Mouse (Mus musculus): ENCODE data around the gene Wt1. TPM values are rescaled to one million over a fixed set of nuclear protein-coding genes. Genes with fewer than 3 reads are reported as not detected.
A peak's percentile ranks its signal among the peaks of the same experiment; 100 is the strongest.

Wt1 gene
- total RNA-seq, 2 experiments from 2014 or later, result 0.36 to 0.42 TPM

DNA sequence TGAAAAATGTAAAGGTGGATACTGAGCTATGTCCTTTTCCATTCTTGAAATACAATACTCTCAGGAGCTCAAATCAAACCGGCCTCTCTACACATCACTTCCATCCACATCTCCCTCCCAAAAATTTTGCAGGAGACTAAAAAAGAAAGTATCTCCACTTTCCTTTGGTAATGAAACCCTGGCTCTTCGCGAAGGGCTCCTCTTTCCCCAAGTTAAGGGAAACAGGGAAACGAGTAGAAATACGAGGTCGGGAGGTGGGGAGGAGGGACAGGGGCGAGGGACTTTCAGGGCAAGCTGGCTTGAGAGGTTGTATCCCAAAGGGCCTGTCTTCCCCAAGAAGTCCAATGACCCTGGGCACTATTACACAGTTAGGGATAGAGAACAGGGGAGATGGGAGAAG lies 1.9 kb upstream of the Wt1 start:
- intact Hi-C loops (cut with DNase I), result loop anchor here (5.0 to 10.0 kb wide), 2 partner anchors 548 to 960 kb away; no protein-coding TSS in a partner anchor
- no peak for DNase-seq (ENCODE audit: low spot score in 2 of 2)

DNA sequence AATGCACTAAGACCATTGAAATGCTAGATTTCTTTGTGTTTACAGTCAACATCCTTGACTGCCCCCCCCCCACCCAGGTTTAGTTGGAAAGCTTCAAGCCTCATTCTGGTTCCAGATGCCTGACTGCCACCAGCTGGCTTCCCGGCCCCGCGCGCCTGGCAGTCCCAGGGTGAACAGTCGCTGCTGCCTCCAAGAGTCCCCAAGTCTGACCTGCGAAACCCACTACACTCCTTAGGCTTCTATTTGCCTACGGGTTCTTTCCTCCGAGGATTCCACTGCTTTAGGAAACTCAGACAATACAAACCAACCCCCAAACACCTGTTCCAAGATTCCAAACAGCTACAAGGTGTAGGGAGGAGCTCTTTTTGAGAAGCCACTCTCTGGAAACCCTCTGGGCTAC lies 1.1 kb upstream of the Wt1 start:
- intact Hi-C loops (cut with DNase I), result loop anchor here (5.0 to 10.0 kb wide), 2 partner anchors 562 to 960 kb away; no protein-coding TSS in a partner anchor
- DNase-seq (ENCODE audit: low spot score in 2 of 2), result no peak

DNA sequence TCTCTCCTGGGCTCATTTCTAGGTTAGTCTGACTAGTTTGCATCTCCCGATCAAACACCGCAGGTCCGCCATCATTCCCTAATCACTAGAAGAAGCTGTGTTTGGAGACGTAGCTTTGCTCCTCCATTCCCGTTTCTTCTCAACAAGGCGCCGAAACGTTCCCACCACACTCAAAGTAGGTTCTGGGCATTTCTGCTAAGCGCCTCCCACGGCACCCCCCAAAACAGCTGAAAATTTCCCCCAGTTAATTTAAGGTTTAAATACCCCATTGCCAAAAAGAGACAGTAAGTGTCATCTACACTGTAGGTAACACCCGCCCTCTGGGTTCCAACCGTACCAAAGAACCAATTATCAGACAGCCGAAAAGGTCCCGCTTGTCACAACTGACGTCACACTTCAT lies 688 bp upstream of the Wt1 start:
- intact Hi-C loops (cut with DNase I), result loop anchor here (5.0 to 10.0 kb wide), 2 partner anchors 562 to 959 kb away; no protein-coding TSS in a partner anchor
- no peak for DNase-seq (ENCODE audit: low spot score in 2 of 2)

DNA sequence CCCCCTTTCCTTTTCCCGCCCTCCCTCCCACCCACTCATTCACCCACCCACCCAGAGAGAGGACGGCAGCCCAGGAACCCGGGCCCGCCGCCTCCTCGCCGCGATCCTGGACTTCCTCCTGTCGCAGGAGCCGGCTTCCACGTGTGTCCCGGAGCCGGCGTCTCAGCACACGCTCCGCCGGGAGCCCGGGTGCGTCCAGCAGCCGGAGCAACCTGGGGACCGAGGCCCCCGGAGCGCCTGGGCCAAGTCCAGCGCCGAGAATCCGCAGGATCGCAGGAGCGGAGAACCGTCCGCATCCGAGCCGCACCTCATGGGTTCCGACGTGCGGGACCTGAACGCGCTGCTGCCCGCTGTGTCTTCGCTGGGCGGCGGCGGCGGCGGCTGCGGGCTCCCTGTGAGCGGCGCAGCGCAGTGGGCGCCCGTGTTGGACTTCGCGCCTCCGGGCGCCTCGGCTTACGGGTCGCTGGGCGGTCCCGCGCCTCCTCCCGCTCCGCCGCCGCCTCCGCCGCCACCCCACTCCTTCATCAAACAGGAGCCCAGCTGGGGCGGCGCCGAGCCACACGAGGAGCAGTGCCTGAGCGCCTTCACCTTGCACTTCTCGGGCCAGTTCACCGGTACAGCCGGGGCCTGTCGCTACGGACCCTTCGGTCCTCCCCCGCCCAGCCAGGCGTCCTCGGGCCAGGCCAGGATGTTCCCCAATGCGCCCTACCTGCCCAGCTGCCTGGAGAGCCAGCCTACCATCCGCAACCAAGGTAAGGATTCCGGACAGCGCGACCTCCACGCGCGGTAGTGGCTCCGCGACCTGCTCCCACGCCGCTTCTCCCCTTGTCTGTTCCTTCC lies 582 bp downstream of the Wt1 start:
- intact Hi-C loops (cut with DNase I), result loop anchor here (5.0 to 10.0 kb wide), 2 partner anchors 560 to 958 kb away; no protein-coding TSS in a partner anchor
- no peak for DNase-seq (ENCODE audit: low spot score in 2 of 2)

DNA sequence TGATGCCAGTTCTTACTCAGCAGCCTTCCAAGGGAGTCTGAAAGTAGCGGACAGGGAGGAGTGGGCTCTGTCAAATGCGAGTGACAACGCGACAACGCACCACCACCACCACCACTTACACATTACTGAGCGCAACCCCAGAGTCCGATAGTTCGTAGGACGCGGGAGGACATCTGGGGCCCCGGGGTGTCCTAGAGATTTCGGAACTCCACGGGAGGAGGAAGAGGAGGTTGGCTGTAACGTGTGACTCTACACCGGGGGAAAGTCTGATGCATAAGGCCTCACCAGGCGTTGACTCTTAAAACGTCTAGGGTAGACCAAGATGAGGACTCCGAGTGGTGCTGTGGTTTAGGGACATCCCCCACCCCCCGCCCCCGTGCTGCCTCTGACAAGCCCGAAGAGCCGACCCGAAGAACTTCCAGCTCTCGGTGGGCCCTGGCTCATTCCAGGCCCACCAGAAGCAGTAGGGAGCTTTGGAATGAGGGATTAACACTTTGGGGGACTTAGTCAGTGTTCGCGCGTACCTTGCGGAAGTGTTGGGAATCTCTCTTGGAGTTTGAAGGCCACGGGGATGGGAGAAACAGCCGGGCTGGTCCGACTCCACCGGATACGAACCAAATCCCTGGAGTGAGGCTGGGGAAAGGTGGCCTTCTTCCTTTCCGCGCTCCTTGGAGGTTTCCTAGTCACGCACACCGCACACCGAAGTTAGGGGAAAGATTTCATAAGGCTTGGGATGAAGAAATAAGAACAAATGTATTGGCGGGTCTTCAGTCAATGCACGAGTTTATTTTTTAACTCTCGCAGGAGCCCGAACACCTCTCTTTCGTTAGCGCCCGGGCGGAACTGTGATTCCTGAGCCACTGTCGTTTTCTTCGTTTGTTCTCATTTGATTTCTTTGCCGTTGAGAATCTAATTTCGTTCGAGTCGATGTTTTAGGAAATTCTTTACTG lies 1.5 kb downstream of the Wt1 start:
- DNase-seq (ENCODE audit: low spot score in 2 of 2), result no peak
- intact Hi-C loops (cut with DNase I), result loop anchor here (5.0 to 10.0 kb wide), 2 partner anchors 559 to 957 kb away; no protein-coding TSS in a partner anchor

DNA sequence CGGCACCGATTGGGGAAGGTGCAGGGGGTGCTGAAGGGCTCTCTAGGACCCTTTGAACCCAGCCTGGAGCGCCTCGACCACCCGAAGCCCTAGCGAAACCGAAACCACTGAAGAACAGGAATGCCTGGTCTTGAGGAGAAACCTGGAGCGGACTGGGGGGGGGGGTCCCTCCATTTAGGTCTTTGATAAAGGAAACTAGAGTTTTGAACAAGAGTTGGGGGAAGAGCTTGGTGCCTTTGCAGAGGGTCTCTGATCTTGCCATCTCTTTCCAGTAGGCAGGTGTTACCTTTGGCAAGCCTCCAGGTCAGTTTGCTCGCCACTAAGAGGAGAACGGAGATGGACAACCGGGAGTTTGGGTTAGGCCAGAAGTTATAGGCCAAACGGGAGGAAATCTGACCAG lies 2.2 kb downstream of the Wt1 start:
- intact Hi-C loops (cut with DNase I), result loop anchor here (5.0 to 10.0 kb wide), 2 partner anchors 559 to 956 kb away; no protein-coding TSS in a partner anchor
- no peak for DNase-seq (ENCODE audit: low spot score in 2 of 2)

DNA sequence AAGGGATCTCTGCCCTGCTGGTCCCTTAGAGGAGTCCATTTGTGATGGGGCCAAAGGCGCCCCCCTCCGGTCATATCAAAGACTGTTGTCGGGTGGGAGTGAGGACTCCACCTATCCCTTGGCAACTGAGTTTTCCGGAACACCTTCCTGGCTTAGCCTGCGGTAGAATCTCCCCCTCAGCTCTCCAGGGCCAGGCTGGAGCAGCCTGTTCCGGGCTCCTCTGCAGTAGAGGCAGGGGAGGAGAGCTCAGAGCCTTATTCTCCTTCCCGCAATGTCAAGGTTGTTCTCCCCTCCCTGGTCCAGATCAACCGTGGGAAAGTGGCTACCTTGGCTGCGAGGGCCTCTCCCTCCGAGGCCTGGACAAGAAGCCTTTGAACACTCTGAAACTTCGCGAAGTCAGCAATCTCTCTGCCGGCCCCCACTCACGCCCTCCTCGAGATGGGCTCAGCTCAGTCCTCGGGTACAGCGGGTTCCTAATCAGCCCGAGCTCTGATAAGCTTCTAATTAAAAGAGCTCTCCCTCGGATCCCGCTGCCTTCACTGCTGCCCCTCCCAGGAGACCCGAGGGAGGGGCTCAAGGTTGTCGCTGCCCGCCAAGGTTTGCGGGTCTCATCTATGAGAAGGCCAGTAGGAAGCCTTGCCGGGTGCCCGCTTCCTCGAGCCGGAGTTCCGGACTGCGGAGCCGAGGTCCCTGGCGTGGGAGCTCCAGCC lies 4.2 kb downstream of the Wt1 start:
- intact Hi-C loops (cut with DNase I), result no loop called here

DNA sequence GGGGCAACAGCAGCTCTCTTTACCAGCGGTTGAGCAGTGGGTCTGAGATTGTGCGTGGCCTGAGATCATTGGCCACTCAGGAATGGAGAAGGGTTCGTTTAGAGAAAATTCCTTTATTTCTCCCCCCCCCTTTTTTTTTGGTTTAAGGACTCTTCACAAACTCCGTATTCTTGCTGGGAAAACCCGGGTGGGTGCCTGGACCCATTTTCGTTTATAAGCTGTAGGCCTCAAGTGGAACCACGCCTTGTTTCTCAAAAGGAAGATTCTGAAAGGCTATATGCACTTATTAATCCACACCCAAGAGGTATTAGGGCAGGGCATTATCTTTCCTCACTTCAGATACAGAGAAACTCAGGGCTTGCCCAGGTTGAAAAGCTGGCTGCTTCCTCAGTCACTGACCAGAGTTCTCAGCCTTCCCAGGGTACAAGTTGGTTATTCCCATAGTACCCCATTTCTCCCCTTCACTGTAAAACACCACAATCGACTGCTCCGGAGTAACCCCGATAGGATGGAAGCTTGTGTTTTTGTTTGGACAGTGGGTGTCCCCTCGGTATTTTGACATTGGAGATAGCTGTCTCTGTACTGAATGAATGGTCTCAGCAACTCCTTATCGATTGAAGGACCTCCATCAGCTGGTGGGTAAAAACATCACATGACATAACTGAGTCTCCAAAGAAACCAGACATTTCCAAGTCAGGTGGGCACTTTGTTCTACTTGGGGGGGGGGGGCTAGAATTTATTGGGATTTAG lies 4.9 kb downstream of the Wt1 start:
- intact Hi-C loops (cut with DNase I), result no loop called here
- DNase-seq (ENCODE audit: low spot score in 2 of 2), result no peak

More for the DNA sequence above, 4.2 kb downstream of the Wt1 start:
- no peak for DNase-seq (ENCODE audit: low spot score in 2 of 2)

DNA sequence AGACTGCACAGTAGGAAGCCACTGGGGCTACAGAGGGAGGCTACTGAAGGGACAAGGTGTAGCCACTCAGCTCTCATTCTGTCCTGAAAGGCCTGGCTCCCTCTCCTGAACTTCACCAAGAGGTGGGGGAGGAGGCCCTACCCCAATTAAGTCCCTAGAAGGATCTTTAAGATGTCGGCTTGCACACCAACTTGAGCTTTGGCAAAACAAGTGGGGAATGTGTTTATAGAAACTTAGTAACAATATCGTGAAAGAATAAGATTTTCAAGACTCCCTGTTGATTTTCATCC lies 5.4 kb downstream of the Wt1 start:
- DNase-seq (ENCODE audit: low spot score in 2 of 2), result no peak
- intact Hi-C loops (cut with DNase I), result no loop called here

DNA sequence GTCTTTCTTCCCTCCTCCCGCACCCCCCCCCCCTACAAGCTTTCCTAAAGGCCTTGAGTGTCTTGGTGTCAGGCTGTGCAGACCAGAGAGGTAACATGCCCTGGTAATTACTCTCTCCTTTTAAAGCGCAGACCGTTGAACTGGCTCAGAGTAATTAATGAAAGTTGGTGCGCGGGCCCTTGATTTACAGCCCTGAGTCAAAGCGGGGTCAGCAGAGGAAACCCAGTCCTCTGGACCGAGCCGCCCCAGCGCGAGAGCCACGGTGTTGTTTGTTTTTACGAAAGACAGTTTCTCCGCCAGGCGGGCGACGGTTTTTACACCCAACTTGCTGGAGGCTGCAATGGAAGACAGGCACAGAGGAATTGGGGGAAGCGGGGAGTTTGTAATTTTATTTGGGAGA lies 6.0 kb downstream of the Wt1 start:
- intact Hi-C loops (cut with DNase I), result no loop called here
- DNase-seq (ENCODE audit: low spot score in 2 of 2), result no peak

DNA sequence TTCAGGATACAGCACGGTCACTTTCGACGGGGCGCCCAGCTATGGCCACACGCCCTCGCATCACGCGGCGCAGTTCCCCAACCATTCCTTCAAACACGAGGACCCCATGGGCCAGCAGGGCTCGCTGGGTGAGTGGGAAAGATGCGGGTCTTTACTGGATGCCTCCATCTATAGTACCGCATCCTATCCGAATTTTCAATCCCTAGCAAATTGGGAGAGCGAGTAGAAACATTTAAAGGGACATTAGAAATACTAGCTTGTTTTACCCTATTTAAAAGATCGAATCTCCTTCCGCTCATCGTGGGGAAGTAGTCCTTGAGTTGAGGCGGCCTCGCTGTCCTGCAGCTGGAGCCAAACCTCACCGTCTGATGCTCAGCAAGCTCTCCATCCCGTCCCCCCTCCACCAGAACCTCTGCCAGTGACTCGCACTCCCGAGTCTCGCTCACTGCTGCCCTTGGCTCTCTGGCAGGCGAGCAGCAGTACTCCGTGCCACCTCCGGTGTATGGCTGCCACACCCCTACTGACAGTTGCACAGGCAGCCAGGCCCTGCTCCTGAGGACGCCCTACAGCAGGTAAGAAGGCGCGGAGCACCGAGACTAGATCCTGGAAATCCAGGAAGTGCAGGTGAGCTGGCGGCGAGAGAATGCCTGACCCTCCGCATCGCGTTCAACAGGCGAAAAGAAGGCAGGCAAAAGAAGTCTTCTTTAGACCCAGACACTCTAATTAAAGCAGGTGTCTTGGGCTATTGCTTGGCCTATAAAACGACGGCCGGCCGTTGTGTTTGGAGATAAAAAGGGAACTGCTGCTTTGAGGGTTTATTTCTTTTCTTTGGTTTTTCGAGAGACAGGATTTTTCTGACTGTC lies 6.8 kb downstream of the Wt1 start:
- intact Hi-C loops (cut with DNase I), result no loop called here

DNA sequence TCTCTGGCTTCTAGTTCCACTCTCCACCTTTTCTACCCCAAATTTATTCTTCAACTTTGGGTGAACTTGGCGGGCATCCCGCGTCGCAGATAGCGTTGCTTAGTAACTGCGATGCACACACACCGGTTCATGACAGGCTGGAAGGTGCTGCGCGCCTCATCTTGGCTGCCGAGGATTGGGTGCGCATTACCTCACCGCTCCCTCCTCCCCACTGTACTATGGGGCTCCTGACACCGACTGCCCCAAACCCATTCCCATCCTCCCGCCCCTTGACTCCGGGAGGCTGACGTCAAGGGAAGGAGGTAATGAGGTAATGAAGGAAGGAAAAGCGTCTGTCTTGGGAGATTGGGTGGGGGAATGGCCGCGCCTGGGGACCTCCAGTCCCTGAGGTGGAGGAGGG lies 8.0 kb downstream of the Wt1 start:
- intact Hi-C loops (cut with DNase I), result no loop called here
- DNase-seq (ENCODE audit: low spot score in 2 of 2), result peak in 1 of 2 experiments; percentile 12

More for the DNA sequence above, 6.8 kb downstream of the Wt1 start:
- DNase-seq (ENCODE audit: low spot score in 2 of 2), result no peak

DNA sequence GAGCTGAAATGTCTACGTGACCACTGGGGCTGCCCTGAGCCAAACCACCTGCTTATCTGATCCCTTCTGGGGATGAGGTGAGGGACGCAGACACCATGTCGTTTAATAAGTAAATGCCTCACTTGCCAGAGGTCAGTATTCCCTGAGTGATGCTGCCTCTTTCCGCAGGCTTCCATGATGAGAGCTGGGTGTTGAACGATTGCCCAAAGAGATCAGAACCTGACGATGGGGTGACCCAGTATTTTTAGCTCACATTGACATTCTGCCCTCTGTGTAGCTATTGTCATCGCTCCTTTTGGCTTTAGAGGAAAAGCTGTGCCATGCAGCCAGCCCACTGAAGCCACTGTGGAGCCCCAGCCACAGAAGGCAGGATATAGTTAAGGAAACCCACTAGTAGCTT lies 13.1 kb downstream of the Wt1 start:
- intact Hi-C loops (cut with DNase I), result no loop called here
- DNase-seq (ENCODE audit: low spot score in 2 of 2), result no peak

DNA sequence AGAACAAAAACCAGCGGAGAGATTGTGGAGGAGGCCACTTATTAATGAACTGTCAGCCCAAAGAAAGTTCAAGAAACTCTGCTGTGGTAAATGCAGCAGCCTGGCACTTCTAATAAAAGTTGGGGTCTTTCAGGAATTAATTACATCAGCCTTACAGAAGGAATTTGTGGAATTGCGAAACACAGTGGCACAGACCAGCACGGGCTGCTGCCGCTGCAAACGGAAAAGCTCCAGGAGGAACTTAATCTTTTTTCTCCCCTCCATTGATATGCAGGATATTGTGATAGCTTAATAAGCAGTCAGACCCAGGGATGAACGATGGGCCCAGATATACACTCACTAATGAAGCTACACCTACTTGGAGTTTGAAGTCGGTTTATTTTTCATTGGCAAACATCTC lies 15.0 kb downstream of the Wt1 start:
- intact Hi-C loops (cut with DNase I), result no loop called here
- no peak for DNase-seq (ENCODE audit: low spot score in 2 of 2)

DNA sequence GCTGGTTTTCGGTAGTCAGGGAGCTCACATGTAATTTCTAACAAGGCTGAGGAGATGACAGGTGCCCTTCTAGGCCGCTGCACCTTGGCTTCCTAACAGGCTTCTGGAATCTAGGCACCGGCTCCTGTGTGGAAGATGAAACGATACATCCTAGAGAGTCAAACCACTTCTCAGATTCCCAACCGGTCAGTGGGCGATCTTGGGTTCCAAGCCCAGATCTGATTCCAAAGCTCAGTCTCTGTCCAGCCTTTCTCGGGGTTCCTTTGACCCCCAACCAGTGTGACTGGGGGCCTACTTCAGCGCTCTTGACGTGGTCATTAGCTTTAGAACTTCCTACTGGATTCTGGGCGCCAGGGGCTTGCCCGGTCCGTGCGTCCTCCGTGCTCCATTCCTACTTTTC lies 17.4 kb downstream of the Wt1 start:
- intact Hi-C loops (cut with DNase I), result no loop called here
- no peak for DNase-seq (ENCODE audit: low spot score in 2 of 2)

DNA sequence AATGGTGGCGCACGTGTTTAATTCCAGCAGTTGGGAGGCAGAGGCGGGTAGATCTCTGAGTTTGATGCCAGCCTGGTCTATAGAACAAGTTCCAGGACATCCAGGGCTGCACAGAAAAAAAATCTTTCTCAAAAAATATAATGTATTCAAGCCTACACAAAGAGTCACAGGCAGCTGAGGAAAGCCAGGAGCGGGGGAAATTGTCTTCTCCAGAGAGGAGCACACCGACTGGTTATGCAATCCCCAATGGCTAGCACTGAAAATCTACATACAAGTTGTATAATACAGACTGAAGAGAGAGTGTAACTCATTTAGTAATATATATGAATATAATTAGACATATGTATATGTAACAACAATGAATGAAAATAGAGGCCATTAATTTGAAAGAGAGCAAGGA lies 25.2 kb downstream of the Wt1 start:
- intact Hi-C loops (cut with DNase I), result no loop called here
- DNase-seq (ENCODE audit: low spot score in 2 of 2), result no peak

DNA sequence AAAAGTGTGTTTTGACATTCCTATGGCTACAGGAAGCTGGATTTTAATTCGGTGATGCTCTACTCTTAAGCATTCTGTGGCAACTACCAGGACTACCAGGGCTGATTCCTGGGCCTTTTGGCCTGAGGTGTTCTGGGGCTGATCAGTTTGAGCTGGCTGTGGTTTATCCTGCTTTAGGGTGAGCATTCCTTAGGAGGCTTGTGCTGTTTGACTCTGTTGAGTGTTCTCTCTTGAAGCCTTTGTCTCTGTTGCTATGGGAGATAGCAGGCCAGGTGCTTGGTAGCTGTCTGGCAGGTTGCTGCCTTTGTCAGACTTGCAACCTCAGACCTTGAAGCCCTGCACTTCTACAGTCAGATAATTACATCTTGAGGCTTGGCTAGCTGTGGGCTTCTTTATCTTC lies 26.7 kb downstream of the Wt1 start:
- intact Hi-C loops (cut with DNase I), result no loop called here
- no peak for DNase-seq (ENCODE audit: low spot score in 2 of 2)

DNA sequence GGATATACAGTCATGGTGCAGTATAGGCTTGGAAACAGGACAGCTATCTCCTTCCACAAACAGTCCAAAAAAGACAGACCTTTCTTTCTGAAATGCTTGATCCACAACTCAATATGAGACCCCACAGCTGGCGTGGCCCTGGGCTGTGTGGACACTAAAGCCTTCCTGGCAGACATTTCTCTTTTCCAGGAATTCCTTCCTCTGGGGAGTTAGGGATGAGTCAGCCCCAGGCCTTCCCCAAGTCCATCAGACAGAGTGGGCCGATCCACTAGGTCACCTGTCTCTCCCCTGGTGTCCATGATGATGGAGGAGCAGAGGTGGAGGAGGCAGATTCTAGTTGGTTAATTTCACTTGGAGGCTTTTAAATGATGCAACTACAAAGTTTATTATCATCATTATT lies 34.6 kb downstream of the Wt1 start:
- intact Hi-C loops (cut with DNase I), result no loop called here
- no peak for DNase-seq (ENCODE audit: low spot score in 2 of 2)

All from left cerebral cortex, postnatal 14 days (tissue).